Mouse (Mus musculus) neural tube, embryonic 15.5 days (tissue): Measurements from ENCODE around the gene Olfr857. TPM values are rescaled to one million over a fixed set of nuclear protein-coding genes. Genes with fewer than 3 reads are reported as not detected.
"Not testable (repeated sequence)": the region's sequence is repeated elsewhere in the genome, so short reads cannot be mapped to it uniquely, and the experiment has no call there.

ENCODE experiments used
- ATAC-seq: fragments of 200-750 bp; cut with Nextera tagmentation; 2 replicates; pipeline ENCODE4 v1.8.0; 2017; ENCODE audit warnings: mild to moderate bottlenecking, moderate TSS enrichment, moderate library complexity; ENCODE audit not compliant: low FRiP score
- H3K27ac ChIP-seq: fragments of 300-500 bp; sonication (generic); replicated peaks from 2 replicates; pipeline ENCODE4 v1.5.1; 2015; ENCODE audit warnings: mild to moderate bottlenecking, inconsistent platforms
- H3K27me3 ChIP-seq: fragments of 300-500 bp; sonication (generic); replicated peaks from 2 replicates; pipeline ENCODE4 v1.6.1; 2015; ENCODE audit warnings: inconsistent platforms
- H3K36me3 ChIP-seq: fragments of 300-500 bp; sonication (generic); 2 replicates; pipeline ENCODE4 v1.6.1; 2015; ENCODE audit warnings: inconsistent platforms
- H3K4me1 ChIP-seq: fragments of 300-500 bp; sonication (generic); 2 replicates; pipeline ENCODE4 v1.6.1; 2015; ENCODE audit warnings: inconsistent platforms
- H3K4me2 ChIP-seq: fragments of 300-500 bp; sonication (generic); 2 replicates; pipeline ENCODE4 v1.6.1; 2015; ENCODE audit warnings: inconsistent platforms, mild to moderate bottlenecking, moderate library complexity
- H3K4me3 ChIP-seq: fragments of 300-500 bp; sonication (generic); replicated peaks from 2 replicates; pipeline ENCODE4 v1.5.1; 2015; ENCODE audit warnings: mild to moderate bottlenecking, inconsistent platforms
- H3K9ac ChIP-seq: fragments of 300-500 bp; sonication (generic); replicated peaks from 2 replicates; pipeline ENCODE4 v1.6.1; 2015; ENCODE audit warnings: mild to moderate bottlenecking, inconsistent platforms
- H3K9me3 ChIP-seq: fragments of 300-500 bp; sonication (generic); replicated peaks from 2 replicates; pipeline ENCODE4 v1.6.1; 2016; ENCODE audit warnings: inconsistent platforms
- WGBS: fragments of 180-500 bp; shearing (Covaris S2); methylation state at CpG from one replicate; pipeline ENCODE4 v1.1.7; 2015; ENCODE audit warnings: mixed read lengths; 5-methylcytosine and 5-hydroxymethylcytosine counted together
- polyA plus RNA-seq: library from polyadenylated mRNA; unstranded; fragments of >200 nt; fragmentation: Nextera tagmentation; extraction: Ambion mirVana; gene quantifications from 2 replicates; pipeline ENCODE4 v1.2.1, GENCODE M21; 2015

Gene Olfr857
- polyA plus RNA-seq: not detected in 2 replicates

DNA sequence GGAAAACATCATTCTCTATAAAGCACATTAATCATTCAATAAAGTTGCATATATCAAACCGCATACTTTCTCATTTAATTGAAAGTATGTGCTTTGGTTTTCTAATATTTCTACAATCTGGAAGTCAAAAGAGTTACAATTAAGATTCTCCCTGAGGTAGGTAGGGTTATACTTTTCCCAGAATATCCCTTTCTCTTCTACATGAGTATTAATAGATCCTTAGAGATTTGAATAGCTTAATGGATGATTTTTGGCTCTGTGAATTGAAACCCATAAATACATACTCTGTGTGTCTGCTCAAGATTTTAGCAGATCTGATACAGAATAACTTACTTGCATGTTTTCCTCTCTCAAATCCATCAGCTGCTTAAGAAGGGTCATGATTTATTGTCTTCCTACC is at the start of gene Olfr857:
Olfr857 (plus strand) TSS at position 301 of the 400 bp plus-strand sequence.
- no peaks in the 10 kb centered on the region for H3K36me3 ChIP-seq
- WGBS: 94% methylated on average over 1 of the region's 1 CpGs
- H3K27ac ChIP-seq: no peak within 1 kb of the TSS
- H3K9me3 ChIP-seq: no peaks in the 10 kb centered on the region
- no peak within 1 kb of the TSS for H3K4me2 ChIP-seq
- no peaks in the 10 kb centered on the region for H3K27me3 ChIP-seq
- no peak within 1 kb of the TSS for H3K9ac ChIP-seq
- ATAC-seq: no peak
- no peak within 1 kb of the TSS for H3K4me3 ChIP-seq
- H3K4me1 ChIP-seq: no peaks in the 10 kb centered on the region

DNA sequence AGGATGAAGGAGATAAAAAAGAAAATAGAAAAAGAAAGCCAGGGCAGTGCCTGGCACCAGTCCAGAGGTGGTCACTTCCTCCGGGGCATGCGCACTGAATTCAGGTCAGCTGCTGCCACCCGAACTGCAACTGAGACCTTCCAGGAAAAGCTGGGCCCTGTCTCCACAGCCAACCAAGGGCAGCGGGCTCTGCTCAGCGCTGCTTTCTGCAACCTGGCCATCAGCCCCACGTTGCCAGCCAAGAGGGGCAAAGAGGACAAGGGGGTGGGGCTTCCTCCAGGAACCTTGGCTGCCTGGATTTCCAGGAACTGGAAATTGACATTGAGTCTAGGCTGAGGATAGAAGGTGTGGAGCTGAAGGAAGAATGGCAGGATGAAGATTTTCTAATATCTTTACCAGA is 19.0 kb upstream of the Olfr857 start:
- no peaks in the 10 kb centered on the region for H3K4me1 ChIP-seq
- H3K36me3 ChIP-seq: no peaks in the 10 kb centered on the region
- no peak overlapping the region for H3K27ac ChIP-seq
- WGBS: 87% methylated on average over 6 of the region's 6 CpGs
- peaks cover 3% of the 10 kb centered on the region for H3K9me3 ChIP-seq
- H3K4me2 ChIP-seq: no peak overlapping the region
- no peak for ATAC-seq
- no peak overlapping the region for H3K9ac ChIP-seq
- H3K27me3 ChIP-seq: no peaks in the 10 kb centered on the region
- no peak overlapping the region for H3K4me3 ChIP-seq

DNA sequence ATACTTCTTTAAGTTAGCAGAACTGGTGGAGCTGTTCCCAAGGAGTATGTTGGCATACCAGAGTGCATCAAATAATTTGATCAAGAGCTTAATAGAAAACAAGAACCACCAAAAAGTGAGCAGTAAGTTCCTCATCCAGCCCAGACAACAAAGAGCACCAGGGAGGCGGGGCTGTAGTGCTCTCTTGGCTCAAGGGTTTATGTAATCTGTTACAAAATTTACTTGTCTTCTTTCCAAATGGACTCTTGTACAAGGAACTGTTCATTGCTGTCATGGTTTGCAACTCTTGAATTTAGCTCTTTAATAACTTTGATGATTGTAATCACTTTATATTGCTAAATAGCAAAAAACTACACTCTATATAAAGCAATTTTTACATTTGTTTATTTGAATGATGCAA is 17.8 kb upstream of the Olfr857 start:
- H3K4me1 ChIP-seq: no peaks in the 10 kb centered on the region
- no peak overlapping the region for H3K9ac ChIP-seq
- H3K9me3 ChIP-seq: peaks cover 3% of the 10 kb centered on the region
- no peak overlapping the region for H3K27ac ChIP-seq
- no peak overlapping the region for H3K4me2 ChIP-seq
- ATAC-seq: no peak
- H3K27me3 ChIP-seq: no peaks in the 10 kb centered on the region
- WGBS: 88% methylated on average over 1 of the region's 1 CpGs
- no peaks in the 10 kb centered on the region for H3K36me3 ChIP-seq
- H3K4me3 ChIP-seq: no peak overlapping the region

DNA sequence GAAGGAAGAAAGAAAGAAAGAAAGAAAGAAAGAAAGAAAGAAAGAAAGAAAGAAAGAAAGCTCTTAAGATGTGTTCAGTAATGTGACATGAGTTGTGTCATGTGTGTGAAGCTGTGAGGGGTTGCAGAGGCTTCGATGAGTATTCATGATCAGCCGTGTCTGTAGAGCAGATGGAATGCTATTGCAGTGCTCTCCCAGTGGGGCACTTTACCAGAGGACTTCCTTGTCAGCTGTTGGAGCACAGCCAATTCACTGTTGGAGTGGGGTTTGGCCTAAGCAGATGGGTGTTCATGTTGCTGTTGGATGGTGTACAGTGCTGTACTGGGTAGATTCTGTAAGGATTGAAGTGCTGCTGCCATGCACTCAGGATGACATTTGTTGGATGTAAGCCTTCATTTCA is 16.8 kb upstream of the Olfr857 start:
- H3K36me3 ChIP-seq: no peaks in the 10 kb centered on the region
- no peak overlapping the region for H3K27ac ChIP-seq
- peaks cover 3% of the 10 kb centered on the region for H3K9me3 ChIP-seq
- no peaks in the 10 kb centered on the region for H3K4me1 ChIP-seq
- H3K9ac ChIP-seq: no peak overlapping the region
- 71% methylated on average over 2 of the region's 2 CpGs for WGBS
- no peaks in the 10 kb centered on the region for H3K27me3 ChIP-seq
- ATAC-seq: no peak
- no peak overlapping the region for H3K4me3 ChIP-seq
- H3K4me2 ChIP-seq: no peak overlapping the region

DNA sequence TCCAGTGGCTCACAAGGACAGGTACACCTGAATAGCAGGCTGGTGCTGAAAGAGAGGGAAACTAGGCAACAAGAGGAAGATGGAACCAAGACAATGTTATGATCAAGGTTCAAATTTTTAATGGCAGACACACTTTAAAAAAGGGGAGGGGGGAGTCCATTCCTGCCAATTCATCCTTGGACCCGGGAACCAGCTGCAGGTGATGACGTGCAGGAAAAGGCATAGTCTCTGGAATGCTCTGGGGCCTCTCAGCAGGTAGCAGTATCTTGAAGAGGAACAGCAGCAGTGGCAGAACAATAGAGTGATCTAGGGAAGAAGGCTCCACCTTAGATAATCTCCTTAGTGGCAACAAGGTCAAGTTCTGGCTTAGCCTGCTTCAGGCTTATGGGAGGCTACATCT is 14.9 kb upstream of the Olfr857 start:
- WGBS: 69% methylated on average over 2 of the region's 2 CpGs
- not testable (repeated sequence) for ATAC-seq, H3K4me2 ChIP-seq, H3K9ac ChIP-seq, H3K4me3 ChIP-seq, H3K4me1 ChIP-seq, H3K27ac ChIP-seq, H3K27me3 ChIP-seq, H3K36me3 ChIP-seq
- H3K9me3 ChIP-seq: peaks cover 11% of the 10 kb centered on the region

DNA sequence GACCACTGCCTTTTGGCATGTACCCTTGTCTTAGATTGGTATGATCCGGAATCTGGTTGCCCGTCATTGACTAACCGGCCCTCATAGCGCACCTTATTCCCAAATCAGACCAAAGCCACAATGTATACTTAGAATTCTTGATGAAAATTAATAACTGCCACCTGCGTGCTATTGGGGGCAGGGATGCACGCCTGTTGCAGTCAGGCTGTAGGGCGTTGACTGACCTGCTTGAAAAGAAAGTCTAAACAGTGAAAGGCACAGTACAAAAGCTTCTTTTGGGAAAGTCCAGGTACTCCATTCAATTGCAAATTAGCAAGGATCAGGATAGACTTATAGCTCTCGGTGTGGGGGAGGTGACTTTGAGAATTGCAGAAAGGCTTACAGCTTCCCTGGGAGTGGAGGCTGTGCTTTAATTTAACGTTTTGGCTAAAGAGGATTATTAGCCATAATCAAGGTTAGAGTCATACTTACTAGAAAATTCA is 14.3 kb upstream of the Olfr857 start:
- not testable (repeated sequence) for H3K9ac ChIP-seq, H3K4me1 ChIP-seq, H3K4me2 ChIP-seq, H3K27me3 ChIP-seq, H3K4me3 ChIP-seq, H3K27ac ChIP-seq, ATAC-seq, H3K36me3 ChIP-seq
- WGBS: 74% methylated on average over 9 of the region's 9 CpGs
- H3K9me3 ChIP-seq: peaks cover 11% of the 10 kb centered on the region

DNA sequence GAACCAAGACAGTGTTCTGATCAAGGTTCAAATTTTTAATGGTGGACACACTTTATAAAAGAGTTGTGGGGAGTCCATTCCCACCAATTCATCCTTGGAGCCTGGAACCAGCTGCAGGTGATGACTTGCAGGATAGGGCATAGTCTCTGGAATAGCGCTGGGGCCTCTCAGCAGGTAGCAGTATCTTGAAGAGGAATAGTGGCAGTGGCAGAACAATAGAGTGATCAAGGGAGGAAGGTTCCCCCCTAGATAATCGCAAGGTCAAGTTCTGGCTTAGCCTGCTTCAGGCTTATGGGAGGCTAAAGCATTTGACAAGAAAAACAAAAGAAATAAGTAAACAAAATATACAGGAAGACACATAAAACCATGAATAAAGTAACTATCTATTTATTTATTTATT is 4.7 kb upstream of the Olfr857 start:
- H3K27ac ChIP-seq, H3K4me3 ChIP-seq, H3K9me3 ChIP-seq, ATAC-seq, H3K27me3 ChIP-seq, H3K36me3 ChIP-seq, H3K4me1 ChIP-seq, H3K4me2 ChIP-seq, H3K9ac ChIP-seq: not testable (repeated sequence)
- WGBS: 66% methylated on average over 2 of the region's 2 CpGs

Other genes starting within 250 kb of the Olfr857 start
- gene Olfr850, start 231.2 kb upstream of the Olfr857 start, polyA plus RNA-seq: not detected in 2 replicates
- not detected in 2 replicates for gene Olfr851, start 216.1 kb upstream of the Olfr857 start, polyA plus RNA-seq
- not detected in 2 replicates for gene Olfr853, start 168.4 kb upstream of the Olfr857 start, polyA plus RNA-seq
- not detected in 2 replicates for gene Olfr854, start 142.1 kb upstream of the Olfr857 start, polyA plus RNA-seq
- gene Olfr855, start 126.8 kb upstream of the Olfr857 start, polyA plus RNA-seq: not detected in 2 replicates
- 27.5 and 29.2 TPM in 2 replicates for gene Zfp317, start 87.3 kb upstream of the Olfr857 start, polyA plus RNA-seq
- not detected in 2 replicates for gene Olfr58, start 70.8 kb downstream of the Olfr857 start, polyA plus RNA-seq
- gene Olfr859, start 95.5 kb downstream of the Olfr857 start, polyA plus RNA-seq: not detected in 2 replicates
- gene Olfr860, start 140.3 kb downstream of the Olfr857 start, polyA plus RNA-seq: not detected in 2 replicates
- gene Olfr862, start 178.6 kb downstream of the Olfr857 start, polyA plus RNA-seq: not detected in 2 replicates
- 0.14 and 0.19 TPM in 2 replicates for gene Olfr77, start 207.4 kb downstream of the Olfr857 start, polyA plus RNA-seq